Mouse (Mus musculus) testis, adult 2 months (tissue): ENCODE measurements around the gene Ninl. TPM values are rescaled to one million over a fixed set of nuclear protein-coding genes. Genes with fewer than 3 reads are reported as not detected.

Experiments
- H3K27ac ChIP-seq: fragments of 200-500 bp; 2 replicates; pipeline ENCODE4 v1.5.1; 2012; ENCODE audit warnings: low read depth, low read length; ENCODE audit not compliant: control insufficient read depth, insufficient read depth
- H3K27me3 ChIP-seq: fragments of 200-500 bp; 2 replicates; pipeline ENCODE4 v1.6.1; 2012; ENCODE audit warnings: mild to moderate bottlenecking, low read length, moderate library complexity; ENCODE audit not compliant: control insufficient read depth, insufficient read depth
- H3K36me3 ChIP-seq: fragments of 200-500 bp; 2 replicates; pipeline ENCODE4 v1.6.1; 2012; ENCODE audit warnings: mild to moderate bottlenecking, low read length; ENCODE audit not compliant: control insufficient read depth, insufficient read depth
- H3K4me1 ChIP-seq: fragments of 200-500 bp; 2 replicates; pipeline ENCODE4 v1.6.1; 2012; ENCODE audit warnings: low read length; ENCODE audit not compliant: control insufficient read depth, insufficient read depth
- H3K4me3 ChIP-seq: fragments of 200-500 bp; 2 replicates; pipeline ENCODE4 v1.5.1; 2012; ENCODE audit warnings: low read depth, mild to moderate bottlenecking, low read length, moderate library complexity, mixed read lengths; ENCODE audit not compliant: control insufficient read depth
- CTCF ChIP-seq: fragments of 200-500 bp; IDR thresholded peaks from 2 replicates; pipeline ENCODE4 v1.5.1; 2012; ENCODE audit warnings: low read depth, mild to moderate bottlenecking, inconsistent platforms, low read length, moderate library complexity; ENCODE audit not compliant: control insufficient read depth, insufficient read depth, insufficient replicate concordance
- POLR2A ChIP-seq: fragments of 200-500 bp; IDR thresholded peaks from 2 replicates; pipeline ENCODE4 v1.6.1; 2012; ENCODE audit warnings: low read depth, mild to moderate bottlenecking, inconsistent platforms, low read length, moderate library complexity; ENCODE audit not compliant: control insufficient read depth
- polyA plus RNA-seq: library from polyadenylated mRNA; depleted of rRNA; stranded (reverse); fragments of >200 nt; gene quantifications from 2 replicates; pipeline ENCODE4 v1.2.3, GENCODE M21; 2012; rRNA removed

Gene Ninl
- polyA plus RNA-seq, result 19.7 and 20.2 TPM in 2 replicates

- no peak for TF ChIP-seq CTCF
- peak; percentile 79 for TF ChIP-seq POLR2A
- no peaks in the 10 kb centered on the region for H3K27me3 ChIP-seq
- H3K4me1 ChIP-seq, result peaks cover 10% of the 10 kb centered on the region
- H3K36me3 ChIP-seq, result no peaks in the 10 kb centered on the region
- peak within 1 kb of the TSS; percentile 94 for H3K4me3 ChIP-seq
- peak within 1 kb of the TSS; percentile 76 for H3K27ac ChIP-seq
Observed at GRCm38 (mm10) chr2:151039232-151039695, at the start of gene Ninl, which contains the start of gene Nanp. Gene Ninl (minus strand): TSS chr2:151039382. Gene Nanp (minus strand): TSS chr2:151039398.

- no peak for TF ChIP-seq CTCF
Observed at GRCm38 (mm10) chr2:151056637-151057036, 17.5 kb upstream of the Ninl start.

GRCm38 (mm10) chr2:151040411-151040810 is 1.2 kb upstream of the Ninl start:
- H3K4me3 ChIP-seq, result no peak overlapping the region
- TF ChIP-seq POLR2A (no peak), CTCF (no peak)
- no peaks in the 10 kb centered on the region for H3K27me3 ChIP-seq
- H3K4me1 ChIP-seq, result peaks cover 10% of the 10 kb centered on the region
- no peak overlapping the region for H3K27ac ChIP-seq
- H3K36me3 ChIP-seq, result no peaks in the 10 kb centered on the region

More at GRCm38 (mm10) chr2:151056637-151057036, 17.5 kb upstream of the Ninl start:
- Histone ChIP-seq H3K36me3 (no peaks in the 10 kb centered on the region), H3K27me3 (no peaks in the 10 kb centered on the region), H3K4me3 (no peak overlapping the region), H3K27ac (no peak overlapping the region), H3K4me1 (no peaks in the 10 kb centered on the region)

- H3K27ac ChIP-seq, result peak overlapping the region; percentile 76
- H3K27me3 ChIP-seq, result no peaks in the 10 kb centered on the region
- H3K4me3 ChIP-seq, result peak overlapping the region; percentile 94
- H3K4me1 ChIP-seq, result peaks cover 10% of the 10 kb centered on the region
- TF ChIP-seq CTCF, result no peak
- no peak for TF ChIP-seq POLR2A
- H3K36me3 ChIP-seq, result no peaks in the 10 kb centered on the region
Observed at GRCm38 (mm10) chr2:151039726-151040125, 544 bp upstream of the Ninl start.

GRCm38 (mm10) chr2:151038811-151039222 is 365 bp downstream of the Ninl start:
- no peaks in the 10 kb centered on the region for H3K27me3 ChIP-seq
- H3K27ac ChIP-seq, result peak overlapping the region; percentile 61
- H3K4me1 ChIP-seq, result peaks cover 10% of the 10 kb centered on the region
- TF ChIP-seq POLR2A (no peak), CTCF (no peak)
- H3K4me3 ChIP-seq, result peak overlapping the region; percentile 94
- H3K36me3 ChIP-seq, result no peaks in the 10 kb centered on the region

GRCm38 (mm10) chr2:151037876-151038552 is 1.2 kb downstream of the Ninl start:
- Histone ChIP-seq H3K27me3 (no peaks in the 10 kb centered on the region), H3K27ac (no peak overlapping the region)

GRCm38 (mm10) chr2:151037292-151037691 is 1.9 kb downstream of the Ninl start:
- no peak for TF ChIP-seq POLR2A
- no peak for TF ChIP-seq CTCF
- H3K4me1 ChIP-seq, result peaks cover 10% of the 10 kb centered on the region
- H3K27ac ChIP-seq, result no peak overlapping the region
- no peaks in the 10 kb centered on the region for H3K27me3 ChIP-seq
- H3K36me3 ChIP-seq, result no peaks in the 10 kb centered on the region
- H3K4me3 ChIP-seq, result no peak overlapping the region

More at GRCm38 (mm10) chr2:151037876-151038552, 1.2 kb downstream of the Ninl start:
- Histone ChIP-seq H3K4me1 (peaks cover 10% of the 10 kb centered on the region), H3K4me3 (no peak overlapping the region), H3K36me3 (no peaks in the 10 kb centered on the region)
- TF ChIP-seq POLR2A, result no peak
- TF ChIP-seq CTCF, result no peak
